Mouse (Mus musculus) CD4-positive, CD25-positive, alpha-beta regulatory T cell, adult 2 months (primary cell): ENCODE measurements around the gene Speer3.
"Not testable (repeated sequence)": the region's sequence is repeated elsewhere in the genome, so short reads cannot be mapped to it uniquely, and the experiment has no call there.

Experiments used
- DNase-seq: peaks from one replicate; pipeline ENCODE4 v3.0.0-alpha.2; 2012; ENCODE audit warnings: low read depth, low spot score

The Speer3 gene

DNA sequence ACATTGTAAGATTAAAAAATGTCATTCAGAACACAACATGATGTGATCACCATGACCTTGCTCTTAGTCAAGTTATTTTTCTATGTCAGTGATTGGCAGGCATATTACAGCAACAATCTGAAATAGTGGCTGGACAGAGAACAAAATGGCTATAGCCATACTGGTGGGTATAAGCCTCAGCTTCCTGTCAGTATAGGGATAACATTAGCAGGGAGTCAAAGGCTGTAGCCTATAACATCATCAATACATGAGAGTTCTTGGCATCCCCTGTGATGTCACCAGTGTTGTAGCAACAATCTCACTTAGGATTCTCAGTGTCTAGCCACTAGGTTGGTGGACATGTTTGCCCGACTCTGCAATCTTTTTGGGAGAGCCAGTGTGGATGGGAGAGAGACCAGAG lies at the start of gene Speer3:
TSS of gene Speer3 (plus strand) at position 301 of the 400 bp plus-strand sequence.
- no peak for DNase-seq

DNA sequence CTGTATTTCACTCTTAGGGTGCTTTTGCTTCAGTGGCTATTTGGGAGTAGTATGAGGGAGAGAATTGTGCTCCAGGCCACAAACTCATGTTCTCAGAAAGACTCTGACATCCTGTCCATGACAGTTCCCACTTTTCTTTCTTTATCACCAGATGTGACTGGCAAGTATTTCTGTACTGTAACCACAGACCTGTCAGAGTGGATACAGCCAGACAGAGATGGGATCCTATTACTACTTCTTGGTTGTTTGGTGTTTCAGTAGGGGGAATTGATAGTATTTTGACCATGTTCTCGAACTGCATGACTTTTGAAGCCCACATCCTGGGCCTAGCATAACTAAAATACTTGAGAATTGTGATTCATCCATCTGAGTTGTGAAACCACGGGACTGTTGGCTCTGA lies 19.1 kb downstream of the Speer3 start:
- not testable (repeated sequence) for DNase-seq

DNA sequence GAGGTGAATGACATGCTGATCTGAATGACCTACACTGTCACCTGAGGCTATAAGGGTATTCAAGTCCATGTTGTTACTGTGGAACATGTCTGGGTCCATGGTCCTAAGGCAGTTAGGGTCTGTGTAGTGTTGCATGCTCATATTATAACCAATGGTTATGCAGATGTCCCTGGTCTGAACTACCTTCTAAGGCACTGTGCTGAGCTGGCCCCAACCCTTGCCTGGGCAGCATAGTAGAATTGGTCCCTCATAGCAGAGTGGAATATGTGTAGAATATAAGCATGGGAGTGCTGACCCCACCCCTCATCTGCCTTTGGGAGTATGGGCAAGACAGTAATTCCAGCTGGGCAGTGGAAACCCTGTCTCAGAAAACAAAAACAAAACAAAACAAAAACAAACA lies 33.7 kb downstream of the Speer3 start:
- DNase-seq: no peak

- no peak for DNase-seq
Observed at GRCm38 (mm10) chr5:13826708-13827107, 35.3 kb downstream of the Speer3 start.

GRCm38 (mm10) chr5:13844317-13844716 lies 52.9 kb downstream of the Speer3 start:
- DNase-seq: no peak
